Mouse (Mus musculus) liver, embryonic 11.5 days (tissue): ENCODE measurements at regions not wholly inside any gene's neighbourhood (a gene's known extent, or its start where the extent isn't known, plus 50 kb on each side); places are given as distances from the start of the nearest gene placed in this dataset.

Source experiments
- ATAC-seq: fragments of 200-750 bp; cut with Nextera tagmentation; replicated peaks from 2 replicates; pipeline ENCODE4 v1.8.0; 2017; ENCODE audit warnings: moderate number of reproducible peaks, mild to moderate bottlenecking, moderate TSS enrichment, moderate library complexity; ENCODE audit not compliant: low FRiP score
- DNase-seq: peaks from one replicate; pipeline ENCODE4 v3.0.0-alpha.2; 2017; ENCODE audit warnings: low spot score
- H3K27ac ChIP-seq: fragments of 300-500 bp; sonication (generic); 2 replicates; pipeline ENCODE4 v1.5.1; 2014; ENCODE audit warnings: mild to moderate bottlenecking, low read depth, low read length, control low read depth
- H3K27me3 ChIP-seq: fragments of 300-500 bp; sonication (generic); replicated peaks from 2 replicates; pipeline ENCODE4 v1.6.1; 2014; ENCODE audit warnings: low read length, mixed read lengths; ENCODE audit not compliant: control insufficient read depth, insufficient read depth
- H3K36me3 ChIP-seq: fragments of 300-500 bp; sonication (generic); 2 replicates; pipeline ENCODE4 v1.6.1; 2014; ENCODE audit warnings: mild to moderate bottlenecking, low read length, moderate library complexity, mixed read lengths; ENCODE audit not compliant: control insufficient read depth, insufficient read depth
- H3K4me1 ChIP-seq: fragments of 300-500 bp; sonication (generic); replicated peaks from 2 replicates; pipeline ENCODE4 v1.6.1; 2014; ENCODE audit warnings: low read length, mixed read lengths; ENCODE audit not compliant: control insufficient read depth, insufficient read depth
- H3K4me2 ChIP-seq: fragments of 300-500 bp; sonication (generic); 2 replicates; pipeline ENCODE4 v1.6.1; 2014; ENCODE audit warnings: mild to moderate bottlenecking, control low read depth, moderate library complexity
- H3K4me3 ChIP-seq: fragments of 300-500 bp; sonication (generic); 2 replicates; pipeline ENCODE4 v1.5.1; 2014; ENCODE audit warnings: low read depth, low read length, control low read depth
- H3K9ac ChIP-seq: fragments of 300-500 bp; sonication (generic); 2 replicates; pipeline ENCODE4 v1.6.1; 2014; ENCODE audit warnings: low read depth, low read length, control low read depth
- H3K9me3 ChIP-seq: fragments of 300-500 bp; sonication (generic); 2 replicates; pipeline ENCODE4 v1.6.1; 2016; ENCODE audit warnings: low read length, inconsistent platforms, mixed read lengths; ENCODE audit not compliant: control insufficient read depth
- WGBS: fragments of 180-500 bp; shearing (Covaris S2); extraction: QIAGEN DNeasy Blood & Tissue Kit; methylation state at CpG from one replicate; pipeline ENCODE4 v1.1.7; 2014; 5-methylcytosine and 5-hydroxymethylcytosine counted together

- H3K4me3 ChIP-seq, result no peak overlapping the region
- H3K9me3 ChIP-seq, result no peaks in the 10 kb centered on the region
- no peaks in the 10 kb centered on the region for H3K4me1 ChIP-seq
- H3K27me3 ChIP-seq, result no peaks in the 10 kb centered on the region
- no peak overlapping the region for H3K4me2 ChIP-seq
- H3K27ac ChIP-seq, result no peak overlapping the region
- H3K36me3 ChIP-seq, result no peaks in the 10 kb centered on the region
- WGBS, result 89% methylated on average over 6 of the region's 6 CpGs
- H3K9ac ChIP-seq, result no peak overlapping the region
- ATAC-seq, result no peak
- no peak for DNase-seq
Observed at GRCm38 (mm10) chr16:30892606-30893005, 188.6 kb downstream of the Xxylt1 start.

- DNase-seq (no peak), ATAC-seq (no peak)
- no peaks in the 10 kb centered on the region for H3K36me3 ChIP-seq
- no peak overlapping the region for H3K4me2 ChIP-seq
- H3K9ac ChIP-seq, result no peak overlapping the region
- no peaks in the 10 kb centered on the region for H3K4me1 ChIP-seq
- no peaks in the 10 kb centered on the region for H3K9me3 ChIP-seq
- no peak overlapping the region for H3K4me3 ChIP-seq
- no peaks in the 10 kb centered on the region for H3K27me3 ChIP-seq
- H3K27ac ChIP-seq, result no peak overlapping the region
Observed at GRCm38 (mm10) chr16:30894086-30894485, 187.1 kb downstream of the Xxylt1 start.

DNA sequence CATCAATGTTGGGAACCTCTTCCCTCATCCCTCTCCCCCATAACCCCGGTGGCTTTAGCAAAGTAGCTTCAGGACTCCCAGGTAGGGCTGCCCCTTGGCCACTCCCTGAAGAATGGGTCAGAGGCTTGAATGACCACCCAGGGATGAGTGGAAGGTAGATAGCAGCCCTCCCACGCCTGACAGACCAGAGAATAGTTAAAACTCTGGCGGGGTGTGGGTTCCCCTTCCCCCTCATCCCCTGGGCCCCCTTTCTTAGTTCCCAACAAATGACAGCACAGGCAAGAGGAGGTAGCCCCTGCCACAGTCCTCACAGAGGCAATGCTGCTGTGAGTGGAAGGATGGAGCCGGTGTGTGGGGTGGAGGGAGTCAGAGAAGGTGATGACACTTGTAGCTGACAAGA lies 186.2 kb downstream of the Xxylt1 start:
- no peak for ATAC-seq
- Histone ChIP-seq H3K4me2 (no peak overlapping the region), H3K27ac (no peak overlapping the region), H3K9ac (no peak overlapping the region), H3K27me3 (no peaks in the 10 kb centered on the region), H3K4me1 (no peaks in the 10 kb centered on the region), H3K36me3 (no peaks in the 10 kb centered on the region), H3K4me3 (no peak overlapping the region), H3K9me3 (no peaks in the 10 kb centered on the region)
- WGBS, result 67% methylated on average over 4 of the region's 4 CpGs
- no peak for DNase-seq

GRCm38 (mm10) chr16:30897371-30897770 lies 183.9 kb downstream of the Xxylt1 start:
- Histone ChIP-seq H3K9ac (no peak overlapping the region), H3K4me2 (no peak overlapping the region), H3K4me1 (no peaks in the 10 kb centered on the region), H3K27ac (no peak overlapping the region), H3K4me3 (no peak overlapping the region), H3K9me3 (no peaks in the 10 kb centered on the region), H3K36me3 (no peaks in the 10 kb centered on the region), H3K27me3 (no peaks in the 10 kb centered on the region)
- no peak for DNase-seq
- no peak for ATAC-seq
- 83% methylated on average over 3 of the region's 3 CpGs for WGBS

GRCm38 (mm10) chr16:30900121-30900520 lies 181.1 kb downstream of the Xxylt1 start:
- no peak for ATAC-seq
- peaks cover 9% of the 10 kb centered on the region; the same call in 1 of the 2 replicates for H3K9me3 ChIP-seq
- H3K27ac ChIP-seq, result no peak overlapping the region

DNA sequence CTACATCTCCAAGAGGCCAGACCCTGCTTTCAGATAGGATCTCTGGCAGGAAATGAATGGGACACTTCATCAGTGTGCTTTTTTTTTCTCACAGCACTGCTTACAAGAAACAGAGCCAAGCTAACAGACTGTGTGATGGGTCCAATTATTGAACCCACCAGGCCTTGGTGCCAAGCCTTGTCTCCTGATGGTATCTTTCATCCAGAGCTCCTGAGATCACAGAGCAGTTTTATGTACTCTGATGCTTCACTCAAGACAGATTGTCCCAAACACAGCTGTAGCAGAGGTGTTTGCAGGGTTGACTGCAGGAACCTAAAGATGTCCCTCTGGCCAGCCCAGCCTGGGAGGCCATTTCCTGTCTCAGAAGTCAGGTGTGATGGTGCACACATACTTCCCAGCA lies 179.9 kb downstream of the Xxylt1 start:
- Histone ChIP-seq H3K9me3 (peaks cover 9% of the 10 kb centered on the region; the same call in 1 of the 2 replicates), H3K4me2 (no peak overlapping the region), H3K9ac (no peak overlapping the region), H3K27me3 (no peaks in the 10 kb centered on the region), H3K4me3 (no peak overlapping the region), H3K4me1 (no peaks in the 10 kb centered on the region), H3K36me3 (no peaks in the 10 kb centered on the region), H3K27ac (no peak overlapping the region)
- ATAC-seq (no peak), DNase-seq (no peak)

More at GRCm38 (mm10) chr16:30900121-30900520, 181.1 kb downstream of the Xxylt1 start:
- H3K4me2 ChIP-seq, result no peak overlapping the region
- no peak overlapping the region for H3K4me3 ChIP-seq
- WGBS, result 84% methylated on average over 2 of the region's 2 CpGs
- no peak overlapping the region for H3K9ac ChIP-seq
- H3K4me1 ChIP-seq, result no peaks in the 10 kb centered on the region
- no peak for DNase-seq
- no peaks in the 10 kb centered on the region for H3K27me3 ChIP-seq
- H3K36me3 ChIP-seq, result no peaks in the 10 kb centered on the region
